Mouse (Mus musculus) midbrain, embryonic 10.5 days (tissue): Measurements from ENCODE around the gene Scgb2b20. TPM values are rescaled to one million over a fixed set of nuclear protein-coding genes. Genes with fewer than 3 reads are reported as not detected.
"Not testable (repeated sequence)": the region's sequence is repeated elsewhere in the genome, so short reads cannot be mapped to it uniquely, and the experiment has no call there.

ENCODE experiments used
- DNase-seq: peaks from one replicate; pipeline ENCODE4 v3.0.0-alpha.2; 2017; ENCODE audit warnings: low spot score
- H3K27ac ChIP-seq: fragments of 300-500 bp; sonication (generic); replicated peaks from 2 replicates; pipeline ENCODE4 v1.5.1; 2016; ENCODE audit warnings: mild to moderate bottlenecking
- H3K27me3 ChIP-seq: fragments of 300-500 bp; sonication (generic); 2 replicates; pipeline ENCODE4 v1.6.1; 2016; ENCODE audit warnings: low read depth, mild to moderate bottlenecking; ENCODE audit not compliant: poor library complexity, severe bottlenecking
- H3K36me3 ChIP-seq: fragments of 300-500 bp; sonication (generic); 2 replicates; pipeline ENCODE4 v1.6.1; 2016; ENCODE audit warnings: mild to moderate bottlenecking, moderate library complexity
- H3K4me1 ChIP-seq: fragments of 300-500 bp; sonication (generic); 2 replicates; pipeline ENCODE4 v1.6.1; 2016
- H3K4me3 ChIP-seq: fragments of 300-500 bp; sonication (generic); 2 replicates; pipeline ENCODE4 v1.5.1; 2016; ENCODE audit warnings: mild to moderate bottlenecking, moderate library complexity
- H3K9me3 ChIP-seq: fragments of 300-500 bp; sonication (generic); replicated peaks from 2 replicates; pipeline ENCODE4 v1.6.1; 2016; ENCODE audit warnings: mild to moderate bottlenecking
- WGBS: fragments of 180-500 bp; shearing (Covaris S2); methylation state at CpG from one replicate; pipeline ENCODE4 v1.1.7; 2016; 5-methylcytosine and 5-hydroxymethylcytosine counted together
- polyA plus RNA-seq: library from polyadenylated mRNA; unstranded; fragments of >200 nt; fragmentation: Nextera tagmentation; extraction: Ambion mirVana; gene quantifications from 2 replicates; pipeline ENCODE4 v1.2.1, GENCODE M21; 2016

The Scgb2b20 gene
- polyA plus RNA-seq: not detected in 2 replicates

DNA sequence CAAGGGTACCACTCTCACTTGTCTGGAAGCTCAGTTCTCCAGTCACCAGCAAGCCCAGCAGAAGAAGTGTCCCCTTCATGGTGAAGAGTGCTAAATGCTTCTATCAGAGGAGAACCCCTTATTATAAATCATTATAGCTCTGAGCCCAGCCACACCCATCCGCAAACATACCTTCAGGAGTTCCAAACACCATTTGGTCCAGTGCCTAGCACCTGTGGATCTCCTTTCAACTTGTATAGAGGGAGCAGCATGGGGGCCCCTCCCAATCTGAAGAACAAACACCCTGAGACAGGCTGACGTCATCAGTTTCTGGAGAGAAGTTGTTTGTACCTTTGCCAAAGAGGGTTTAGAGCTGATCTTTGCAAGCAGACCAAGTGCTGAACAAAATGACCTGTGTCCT, at the start of gene Scgb2b20:
Gene Scgb2b20, minus strand, starts transcription at position 101 of the 400 bp plus-strand sequence.
- H3K9me3 ChIP-seq: peaks cover 37% of the 10 kb centered on the region
- H3K27me3 ChIP-seq, H3K4me3 ChIP-seq, DNase-seq, H3K36me3 ChIP-seq, H3K27ac ChIP-seq, H3K4me1 ChIP-seq: not testable (repeated sequence)
- WGBS: 80% methylated on average over 2 of the region's 2 CpGs

DNA sequence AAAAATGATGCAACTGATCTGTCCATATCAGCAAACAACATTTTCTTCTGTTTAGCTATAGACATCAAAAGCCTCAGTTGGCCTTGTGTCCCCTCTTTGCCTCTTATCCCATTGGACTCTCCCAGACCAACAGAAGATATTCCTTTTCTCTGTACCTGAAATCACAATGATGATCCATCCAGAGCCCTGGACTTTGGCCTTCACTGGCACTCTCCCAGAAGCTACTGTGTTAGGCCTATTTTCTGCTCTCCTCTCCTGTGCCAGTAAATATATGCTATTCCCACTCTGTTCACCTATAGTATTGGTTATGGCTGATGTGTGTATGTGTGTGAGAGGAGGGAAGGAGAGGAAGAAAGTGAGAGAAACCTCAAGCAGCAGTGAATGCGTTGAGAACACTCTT, 43.6 kb upstream of the Scgb2b20 start:
- not testable (repeated sequence) for H3K4me3 ChIP-seq, DNase-seq, H3K27ac ChIP-seq, H3K27me3 ChIP-seq, H3K4me1 ChIP-seq, H3K36me3 ChIP-seq
- 49% methylated on average over 1 of the region's 1 CpGs for WGBS
- peaks cover 37% of the 10 kb centered on the region for H3K9me3 ChIP-seq

DNA sequence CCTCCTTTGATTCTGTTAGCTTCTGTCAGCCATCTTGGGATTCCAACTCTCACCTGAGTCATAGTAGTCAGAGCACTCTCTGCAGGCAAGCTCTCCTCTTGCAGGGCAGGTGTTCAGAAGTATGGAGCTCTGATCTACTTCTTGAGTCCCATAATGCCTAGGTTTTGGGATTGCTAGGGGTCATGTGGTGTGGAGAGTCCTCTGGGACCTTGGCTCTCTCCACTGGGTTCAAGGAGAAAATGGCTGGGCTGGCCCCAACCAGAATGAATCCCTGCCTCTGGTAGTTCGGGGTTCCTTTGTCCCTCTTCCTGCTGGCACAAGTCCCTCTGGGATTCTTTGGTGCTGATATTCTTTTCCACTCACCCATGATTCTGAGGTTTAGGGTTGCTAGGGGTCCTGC, 35.5 kb upstream of the Scgb2b20 start:
- WGBS: 82% methylated on average over 1 of the region's 1 CpGs
- H3K27ac ChIP-seq: no peak overlapping the region
- no peak for DNase-seq
- H3K27me3 ChIP-seq: no peaks in the 10 kb centered on the region
- H3K36me3 ChIP-seq: no peaks in the 10 kb centered on the region
- peaks cover 48% of the 10 kb centered on the region for H3K9me3 ChIP-seq
- H3K4me3 ChIP-seq: no peak overlapping the region
- H3K4me1 ChIP-seq: no peaks in the 10 kb centered on the region

GRCm38 (mm10) chr7:33399749-33400148, 33.6 kb upstream of the Scgb2b20 start:
- H3K9me3 ChIP-seq: peaks cover 52% of the 10 kb centered on the region
- not testable (repeated sequence) for H3K27ac ChIP-seq, H3K36me3 ChIP-seq, H3K27me3 ChIP-seq, H3K4me1 ChIP-seq, H3K4me3 ChIP-seq, DNase-seq

DNA sequence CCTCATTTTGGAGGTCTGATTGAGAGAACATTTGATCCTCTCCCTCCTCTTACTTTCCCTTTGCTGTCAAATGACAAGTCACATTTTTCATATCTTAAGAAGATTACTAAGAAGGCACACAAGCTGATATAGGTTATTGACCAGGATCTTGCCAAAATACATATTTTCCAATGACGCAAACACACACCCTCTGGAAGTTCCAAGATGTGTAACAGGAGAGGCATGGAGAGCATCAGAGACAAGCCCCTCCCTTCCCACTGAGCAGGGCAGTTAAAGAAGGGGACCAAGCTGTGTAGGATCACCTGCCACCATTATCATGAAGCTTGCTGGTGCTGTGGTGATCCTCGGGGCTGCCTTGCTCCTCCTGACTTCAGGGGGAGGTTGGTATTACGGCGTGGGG, 6.8 kb upstream of the Scgb2b20 start, which contains the start of gene Scgb1b20:
Gene Scgb1b20, plus strand, starts transcription at position 301 of the 400 bp plus-strand sequence.
- DNase-seq, H3K27ac ChIP-seq, H3K4me1 ChIP-seq, H3K4me3 ChIP-seq, H3K36me3 ChIP-seq, H3K27me3 ChIP-seq: not testable (repeated sequence)
- 82% methylated on average over 4 of the region's 4 CpGs for WGBS
- peaks cover 32% of the 10 kb centered on the region for H3K9me3 ChIP-seq

Other genes with a start within 250 kb of the Scgb2b20 start
- not detected in 2 replicates for gene Scgb2b18, start 192.5 kb downstream of the Scgb2b20 start, polyA plus RNA-seq
- not detected in 2 replicates for gene Scgb1b18, start 180.8 kb downstream of the Scgb2b20 start, polyA plus RNA-seq
- gene Scgb2b19, start 86.0 kb downstream of the Scgb2b20 start, polyA plus RNA-seq: not detected in 2 replicates
- gene Scgb1b19, start 79.0 kb downstream of the Scgb2b20 start, polyA plus RNA-seq: not detected in 2 replicates
- not detected in 2 replicates for gene Scgb1b20, start 6.9 kb upstream of the Scgb2b20 start, polyA plus RNA-seq
- gene Scgb2b21, start 154.1 kb upstream of the Scgb2b20 start, polyA plus RNA-seq: not detected in 2 replicates